Comparison of ENCODE assay signal across 8 mouse cellular contexts in genomic region chr5:74535240-74536021, GRCm38 (mm10). TPM values are rescaled to one million over a fixed set of nuclear protein-coding genes. Genes with fewer than 3 reads are reported as not detected.
DNase-seq lines count a peak whose midpoint lies in the region; ATAC-seq lines count a peak whose summit lies in the region.

Fip1l1 (plus strand) TSS chr5:74535449.

- 1% methylated on average over 68 of the region's 73 CpGs for WGBS in hindbrain, embryonic 11.5 days

- ATAC-seq in hindbrain, embryonic 11.5 days (ENCODE audit: low FRiP score): peak; percentile 91

- peak within 1 kb of the TSS; percentile 55 for H3K4me2 ChIP-seq in hindbrain, embryonic 11.5 days (replicated peaks; ENCODE audit: low read depth, low read length)

- no peaks in the 10 kb centered on the region for H3K9me3 ChIP-seq in hindbrain, embryonic 11.5 days (ENCODE audit: control insufficient read depth, low read length)

- H3K27ac ChIP-seq in hindbrain, embryonic 11.5 days (ENCODE audit: low read depth, low read length): peak within 1 kb of the TSS; percentile 91

- no peaks in the 10 kb centered on the region for H3K27me3 ChIP-seq in hindbrain, embryonic 11.5 days (ENCODE audit: control insufficient read depth, insufficient read depth, low read length)

- peak; percentile 94 for DNase-seq in MN1 (ENCODE audit: low spot score)
- peak; percentile 89 for DNase-seq in cerebellum, adult 9-10 months
- peak; percentile 74 to 91 for DNase-seq in frontal cortex, adult 2 months (ENCODE audit: extremely low spot score in 1 of 2, low spot score in 1 of 2)
- peak; percentile 98 for DNase-seq in hindbrain, embryonic 11.5 days (ENCODE audit: low spot score)
- DNase-seq in layer of hippocampus, postnatal 10 days (ENCODE audit: low spot score in 2 of 2): peak; percentile 88 to 93
- peak; percentile 90 for DNase-seq in lung, postnatal 10 days
- peak; percentile 91 for DNase-seq in ovary, postnatal 36 days (ENCODE audit: low spot score)
- peak; percentile 93 for DNase-seq in thymus, postnatal 25 days

- peaks cover 5% of the 10 kb centered on the region; the same call in 1 of the 2 replicates for H3K4me1 ChIP-seq in hindbrain, embryonic 11.5 days (replicated peaks; ENCODE audit: control insufficient read depth, insufficient read depth, low read length)

- H3K9ac ChIP-seq in hindbrain, embryonic 11.5 days (ENCODE audit: low read depth, low read length): peak within 1 kb of the TSS; percentile 69

- peak within 1 kb of the TSS; percentile 88 for H3K4me3 ChIP-seq in hindbrain, embryonic 11.5 days (ENCODE audit: low read depth, low read length)

- no peaks in the 10 kb centered on the region for H3K36me3 ChIP-seq in hindbrain, embryonic 11.5 days (ENCODE audit: control insufficient read depth, insufficient read depth, low read length)

RNA-seq across cellular contexts. Expression of gene Fip1l1, which starts in this region (rescaled TPM):
- polyA plus RNA-seq in frontal cortex, adult 2 months (2012; rRNA removed): 61.1 and 63.0 TPM in 2 replicates
- polyA plus RNA-seq in hindbrain, embryonic 11.5 days (2014; fragmentation: Nextera tagmentation; extraction: Ambion mirVana): 86.8 and 94.1 TPM in 2 replicates
- 10 to 100 TPM; 64.8 to 65.5 TPM for total RNA-seq in layer of hippocampus, postnatal 10 days (2021)

Comparison
In these comparisons a context has a peak if more than half of its experiments do, and no peak if none do; other contexts are left out.
1. Peak in every context shown above with its lines: DNase-seq, ATAC-seq, H3K4me3 ChIP-seq and H3K27ac ChIP-seq.